Mouse (Mus musculus) embryo, embryonic 10.5 days (tissue): ENCODE measurements around the gene Asap3.

Experiments
- DNase-seq: peaks from one replicate; pipeline ENCODE4 v3.0.0-alpha.2; 2015; ENCODE audit warnings: low spot score

Asap3 gene

GRCm38 (mm10) chr4:136259916-136260315 lies 53.8 kb downstream of the Asap3 start:
- DNase-seq = no peak

DNA sequence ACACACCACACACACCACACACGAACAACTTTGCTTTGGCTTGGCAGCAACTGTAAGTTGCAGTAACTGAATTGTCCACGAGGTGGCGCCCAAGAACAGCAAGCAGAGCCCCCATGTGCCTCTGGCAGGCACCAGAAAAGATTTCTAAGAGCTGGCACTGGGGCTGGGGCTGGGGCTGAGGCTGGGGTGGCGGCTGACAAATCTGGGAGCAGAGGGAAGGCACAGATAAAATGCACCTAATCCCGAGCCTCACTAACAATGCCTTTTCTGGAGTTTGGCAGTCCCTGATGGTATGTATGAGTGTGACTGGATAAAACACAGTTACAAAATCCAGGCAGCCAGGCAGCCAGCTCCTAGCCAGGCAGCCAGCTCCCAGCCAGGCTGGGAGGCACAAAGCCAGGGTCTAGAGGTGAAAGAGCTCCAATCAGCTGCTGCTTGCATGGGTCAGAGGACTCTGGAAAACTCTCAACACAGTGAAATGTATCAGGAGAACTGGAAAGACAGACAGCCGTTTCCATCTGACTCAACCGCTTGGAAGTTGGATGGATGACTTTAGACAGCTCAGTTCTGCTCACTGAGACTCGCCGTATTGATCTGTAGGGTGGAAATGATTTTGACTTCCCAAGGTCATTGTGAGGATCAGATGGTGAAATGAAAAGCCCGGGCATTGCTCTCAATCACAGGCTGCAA lies 54.5 kb downstream of the Asap3 start:
- DNase-seq = peak; percentile 89

DNA sequence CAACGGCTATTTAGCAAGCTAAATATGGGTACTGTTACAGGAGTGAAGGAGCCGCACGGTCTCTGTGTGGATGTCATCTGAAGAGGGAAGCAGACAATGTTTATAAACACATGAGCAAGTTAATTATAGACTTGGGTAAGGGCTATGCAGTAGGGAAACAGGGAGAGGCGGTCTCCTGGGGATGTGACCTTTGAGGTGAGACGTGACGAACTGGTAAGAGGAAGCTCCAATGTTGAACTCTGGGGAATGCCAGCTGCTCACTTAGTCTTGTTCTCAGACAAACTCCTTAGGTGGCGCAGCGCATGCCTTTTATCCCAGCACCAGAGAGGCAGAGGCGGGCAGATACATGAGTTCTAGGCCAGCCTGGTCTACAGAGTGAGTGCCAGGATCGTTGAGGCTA lies 55.7 kb downstream of the Asap3 start:
- DNase-seq = no peak

GRCm38 (mm10) chr4:136263555-136263954 lies 57.4 kb downstream of the Asap3 start:
- DNase-seq = no peak

GRCm38 (mm10) chr4:136266716-136267343 lies 60.7 kb downstream of the Asap3 start:
- DNase-seq = no peak

DNA sequence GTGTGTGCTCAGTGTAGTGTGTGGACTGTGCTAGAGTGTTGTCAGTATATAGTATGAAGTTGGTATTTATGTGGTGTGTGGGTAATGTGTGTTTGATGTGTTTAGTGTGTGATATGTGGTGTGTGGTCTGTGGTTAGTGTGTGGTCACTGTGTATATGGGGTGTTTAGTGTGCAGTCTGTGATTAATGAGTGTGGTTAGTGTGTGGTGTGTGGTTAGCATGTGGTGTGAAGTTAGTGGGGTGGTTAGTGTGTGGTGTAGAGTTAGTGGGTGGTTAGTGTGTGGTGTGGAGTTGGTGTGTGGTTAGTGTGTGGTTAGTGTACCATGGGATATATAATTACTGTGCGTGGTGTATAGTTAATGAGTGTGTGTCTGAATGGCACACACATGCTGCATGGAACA lies 62.7 kb downstream of the Asap3 start:
- DNase-seq = no peak

DNA sequence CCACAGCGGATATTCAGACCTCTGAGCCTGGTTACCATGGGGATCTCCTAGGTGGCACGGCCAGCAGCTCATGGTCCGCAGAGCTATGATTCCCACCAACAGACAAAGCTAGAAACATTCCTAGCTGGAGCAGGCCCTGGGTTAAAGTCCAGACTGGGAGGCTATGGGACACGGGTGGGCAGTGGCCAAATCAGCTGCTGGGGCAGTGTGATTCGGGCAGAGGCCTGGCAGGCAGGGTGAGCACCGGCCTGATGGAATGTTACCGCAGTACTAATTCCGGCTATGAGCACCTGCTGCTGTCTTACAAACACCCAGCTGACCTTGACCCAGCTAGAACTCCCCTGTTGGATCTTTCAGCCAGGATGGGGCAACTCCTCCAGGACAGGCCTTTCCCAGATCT lies 64.5 kb downstream of the Asap3 start:
- DNase-seq = no peak

DNA sequence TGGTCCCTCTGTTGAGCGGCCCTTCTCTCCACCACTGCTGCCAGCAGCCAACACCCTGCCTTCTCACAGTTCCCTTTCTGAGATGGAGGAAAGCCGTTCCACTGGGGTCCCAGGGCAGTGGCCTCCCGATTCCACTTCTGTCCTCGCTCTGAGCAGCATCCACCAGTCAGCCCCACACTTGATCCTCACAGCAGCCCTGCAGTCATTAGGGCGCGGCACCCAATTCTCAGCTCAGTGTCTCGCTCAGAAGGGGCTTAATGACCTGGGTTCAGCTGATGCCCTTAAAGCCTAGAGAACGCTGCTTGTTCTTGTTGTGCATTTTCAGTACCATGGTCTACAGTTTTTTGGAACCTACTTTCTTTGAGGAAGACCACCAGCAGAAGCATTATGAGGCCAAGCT lies 74.9 kb downstream of the Asap3 start:
- DNase-seq = no peak

DNA sequence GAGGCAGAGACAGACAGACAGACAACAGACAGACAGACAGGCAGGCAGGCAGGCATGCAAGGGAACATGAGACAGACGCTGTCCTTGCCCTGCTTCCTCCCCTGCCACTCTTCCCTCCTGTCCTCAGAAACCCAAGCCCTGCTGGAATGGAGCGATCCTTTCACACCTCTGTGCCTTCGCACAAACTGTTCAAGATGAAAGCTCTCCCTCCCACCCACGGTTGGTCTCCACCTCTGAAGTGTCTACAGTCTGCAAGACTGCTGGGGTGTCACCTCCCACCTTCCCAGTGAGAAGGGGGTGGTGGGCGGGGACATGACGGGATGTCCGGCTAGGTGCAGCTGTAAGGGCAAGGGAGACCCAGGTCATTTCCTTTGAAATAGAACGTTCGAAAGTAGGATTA lies 75.4 kb downstream of the Asap3 start:
- DNase-seq = no peak

GRCm38 (mm10) chr4:136282621-136283480 lies 76.7 kb downstream of the Asap3 start:
- DNase-seq = peak; percentile 69

DNA sequence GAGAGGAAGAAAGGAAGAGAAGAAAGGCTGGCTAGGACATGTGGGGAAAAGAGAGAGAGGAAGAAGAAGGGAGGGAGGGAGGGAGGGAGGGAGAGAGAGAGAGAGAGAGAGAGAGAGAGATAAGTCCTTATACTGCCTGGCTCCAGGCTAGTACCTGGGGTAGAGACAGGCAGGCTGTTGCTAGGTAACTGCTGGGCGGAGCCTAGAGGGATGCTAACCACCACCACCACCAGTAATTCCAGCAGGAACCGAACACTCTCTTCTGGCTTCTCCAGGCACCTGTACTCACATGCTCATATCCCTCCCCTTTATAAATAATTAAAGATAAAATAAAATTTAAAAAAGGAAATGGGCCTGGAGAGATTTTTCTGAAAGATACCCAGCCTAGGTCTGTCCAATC lies 77.6 kb downstream of the Asap3 start:
- peak; percentile 31 for DNase-seq

GRCm38 (mm10) chr4:136284455-136284854 lies 78.3 kb downstream of the Asap3 start, which contains the start of gene Zfp46:
Gene Zfp46 (plus strand): TSS chr4:136284683.
- DNase-seq = peak; percentile 16

DNA sequence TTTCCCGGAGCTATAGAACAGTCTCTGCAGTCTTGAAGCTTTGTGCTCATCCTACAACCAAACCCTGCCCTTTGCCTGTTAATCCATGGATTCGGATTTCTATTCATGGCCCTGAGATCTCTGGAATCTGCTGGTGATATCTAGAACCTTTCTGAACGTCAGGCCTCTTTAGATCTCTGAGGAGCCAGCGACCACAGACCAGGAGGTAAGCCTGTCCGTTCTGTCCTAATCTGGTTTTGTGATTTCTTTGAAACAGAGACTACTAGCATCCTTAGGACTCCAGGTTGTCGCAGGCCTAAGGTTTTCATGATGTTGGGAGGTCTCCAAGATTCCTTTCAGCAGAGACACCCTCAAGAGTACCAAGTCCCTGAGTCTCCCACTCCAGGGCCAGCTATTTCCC lies 78.7 kb downstream of the Asap3 start:
- no peak for DNase-seq

- peak; percentile 98 for DNase-seq
Observed at GRCm38 (mm10) chr4:136285348-136285810, 79.2 kb downstream of the Asap3 start.

GRCm38 (mm10) chr4:136285811-136286371 lies 79.7 kb downstream of the Asap3 start:
- DNase-seq = peak; percentile 97

- DNase-seq = peak; percentile 44
Observed at GRCm38 (mm10) chr4:136289918-136290780, 84.0 kb downstream of the Asap3 start.

DNA sequence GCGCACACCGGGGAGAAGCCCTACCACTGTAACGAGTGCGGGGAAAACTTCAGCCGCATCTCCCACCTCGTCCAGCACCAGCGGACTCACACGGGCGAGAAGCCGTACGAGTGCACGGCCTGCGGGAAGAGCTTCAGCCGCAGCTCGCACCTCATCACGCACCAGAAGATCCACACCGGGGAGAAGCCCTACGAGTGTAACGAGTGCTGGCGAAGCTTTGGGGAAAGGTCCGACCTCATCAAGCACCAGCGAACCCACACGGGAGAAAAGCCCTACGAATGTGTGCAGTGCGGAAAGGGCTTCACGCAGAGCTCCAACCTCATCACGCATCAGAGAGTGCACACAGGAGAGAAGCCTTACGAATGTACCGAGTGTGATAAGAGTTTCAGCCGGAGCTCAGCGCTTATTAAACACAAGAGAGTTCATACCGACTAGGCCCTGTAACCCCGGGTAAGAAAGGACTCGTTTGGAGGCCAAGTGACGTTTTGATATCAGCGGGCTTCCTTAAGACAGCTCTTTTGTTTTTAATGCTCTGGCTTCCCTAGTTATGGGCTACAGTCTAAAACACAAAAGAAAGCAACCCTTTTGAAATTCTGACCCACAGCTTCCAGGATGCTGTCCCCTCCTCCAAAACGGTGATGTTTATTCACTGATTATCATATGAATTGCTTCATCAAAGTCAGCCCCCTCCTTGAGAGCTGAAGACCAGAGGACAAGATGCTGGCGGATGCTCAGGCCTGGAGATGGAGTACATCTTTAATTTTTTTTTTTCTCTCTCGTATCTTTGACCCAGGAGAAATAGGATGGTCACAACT lies 84.8 kb downstream of the Asap3 start:
- peak; percentile 14 for DNase-seq

- no peak for DNase-seq
Observed at GRCm38 (mm10) chr4:136291692-136292091, 85.5 kb downstream of the Asap3 start.
